Mouse (Mus musculus) lung, postnatal 0 days (tissue): ENCODE measurements around the gene Kcnq2.

Experiments
- CTCF ChIP-seq: IDR thresholded peaks from 2 replicates; pipeline ENCODE4 v1.5.1; 2016; ENCODE audit warnings: antibody characterized with exemption, mild to moderate bottlenecking
- EP300 ChIP-seq: IDR thresholded peaks from 2 replicates; pipeline ENCODE4 v1.6.1; 2016; ENCODE audit warnings: antibody characterized with exemption, mild to moderate bottlenecking, control low read depth

DNA sequence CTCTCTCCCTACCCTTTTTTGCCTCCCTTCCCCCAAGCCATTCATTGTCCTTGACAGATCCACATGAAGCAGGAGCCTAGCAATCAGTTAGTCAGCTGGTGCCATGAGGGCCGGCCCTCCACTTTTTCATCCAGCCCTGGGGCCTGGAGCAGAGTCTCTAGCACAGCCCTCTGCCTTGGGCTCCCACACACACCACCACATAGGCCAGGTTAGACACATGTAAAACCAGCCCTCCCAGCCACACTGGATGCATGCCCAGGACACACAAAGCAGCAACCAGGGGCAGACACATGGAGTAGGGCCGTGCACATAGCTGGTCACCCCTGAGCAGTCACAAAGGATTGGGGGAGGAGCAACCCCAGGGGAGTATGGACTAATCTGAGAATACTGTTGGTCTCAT is 32.9 kb downstream of the Kcnq2 start:
- no peak for TF ChIP-seq CTCF
- no peak for TF ChIP-seq EP300
